Mouse (Mus musculus) ES-Bruce4 (cell line): Measurements from ENCODE around the gene Arhgef25. TPM values are rescaled to one million over a fixed set of nuclear protein-coding genes. Genes with fewer than 3 reads are reported as not detected.

Experiments used
- H3K27ac ChIP-seq: 2 replicates; pipeline ENCODE4 v1.5.1; 2012; ENCODE audit warnings: low read length, inconsistent platforms; ENCODE audit not compliant: insufficient read depth
- H3K27me3 ChIP-seq: 2 replicates; pipeline ENCODE4 v1.6.1; 2012; ENCODE audit warnings: mild to moderate bottlenecking, low read length, inconsistent platforms; ENCODE audit not compliant: control insufficient read depth, poor library complexity, insufficient read depth, severe bottlenecking
- H3K36me3 ChIP-seq: 2 replicates; pipeline ENCODE4 v1.6.1; 2012; ENCODE audit warnings: inconsistent platforms, mild to moderate bottlenecking, low read length, moderate library complexity; ENCODE audit not compliant: control insufficient read depth, poor library complexity, insufficient read depth, severe bottlenecking
- H3K4me1 ChIP-seq: one replicate; pipeline ENCODE4 v1.8.1; 2011; ENCODE audit warnings: low read length; ENCODE audit not compliant: control insufficient read depth, insufficient read depth
- H3K4me3 ChIP-seq: 2 replicates; pipeline ENCODE4 v1.5.1; 2011; ENCODE audit warnings: low read depth, mild to moderate bottlenecking, low read length
- H3K9ac ChIP-seq: 2 replicates; pipeline ENCODE4 v1.6.1; 2012; ENCODE audit warnings: low read depth, mild to moderate bottlenecking, inconsistent platforms; ENCODE audit not compliant: poor library complexity, severe bottlenecking
- H3K9me3 ChIP-seq: replicated peaks from 2 replicates; pipeline ENCODE4 v1.6.1; 2012; ENCODE audit warnings: mild to moderate bottlenecking, low read length, inconsistent platforms; ENCODE audit not compliant: control insufficient read depth, poor library complexity, insufficient read depth, severe bottlenecking
- CTCF ChIP-seq: IDR thresholded peaks from one replicate; pipeline ENCODE4 v1.8.1; 2011; ENCODE audit warnings: low read depth, low read length
- EP300 ChIP-seq: IDR thresholded peaks from 2 replicates; pipeline ENCODE4 v1.6.1; 2011; ENCODE audit warnings: low read depth, low read length; ENCODE audit not compliant: insufficient read depth
- POLR2A ChIP-seq: IDR thresholded peaks from one replicate; pipeline ENCODE4 v1.8.1; 2011; ENCODE audit warnings: low read length; ENCODE audit not compliant: insufficient read depth
- polyA plus RNA-seq: library from polyadenylated mRNA; stranded (reverse); fragments of >200 nt; gene quantifications from 2 replicates; pipeline ENCODE4 v1.2.4, GENCODE M21; 2011; ENCODE audit warnings: low read depth; ENCODE audit not compliant: missing spikeins, insufficient read depth, insufficient read length

The Arhgef25 gene
- polyA plus RNA-seq, 1 experiment: 54.3 TPM

DNA sequence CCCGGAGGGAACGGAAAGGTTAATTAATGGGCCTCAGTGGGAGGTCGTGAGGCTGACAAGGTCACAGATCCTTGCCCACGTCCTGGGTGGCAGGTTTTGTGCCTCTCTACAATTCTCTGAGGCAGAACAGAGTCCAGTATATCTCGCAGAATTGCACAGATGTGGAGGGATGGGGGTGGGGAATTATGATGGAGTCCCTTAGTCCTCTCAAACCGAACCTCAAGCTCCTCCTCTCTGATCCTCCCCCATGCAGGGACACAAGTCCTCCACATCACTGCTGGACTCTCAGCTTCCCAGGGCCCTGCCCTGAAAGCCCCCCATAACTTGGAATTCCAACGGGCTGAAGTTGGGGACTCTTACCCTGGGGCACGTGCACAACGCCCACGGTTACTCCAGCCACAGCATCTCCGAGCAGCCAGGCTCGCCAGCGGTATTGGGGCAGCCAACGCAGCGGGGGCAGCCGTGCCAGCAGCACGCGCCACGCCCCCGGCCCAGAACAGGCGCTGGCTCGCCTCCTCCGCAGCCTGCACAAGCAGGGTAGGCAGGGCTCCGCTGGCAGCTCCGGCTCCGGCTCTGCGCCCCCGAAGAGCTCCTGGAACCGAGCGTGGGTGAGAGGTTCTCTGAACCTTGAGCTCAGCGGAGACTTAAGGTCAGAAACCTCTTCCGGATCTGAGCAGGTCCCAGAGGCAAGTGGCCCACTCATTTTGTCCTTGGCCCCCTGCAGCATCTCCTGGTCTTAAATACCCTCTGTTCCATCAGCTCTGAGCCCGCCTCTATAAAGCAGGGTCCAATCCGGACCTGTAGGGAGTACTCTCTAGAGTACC lies 9.8 kb downstream of the Arhgef25 start, which contains the start of gene Slc26a10:
Gene Slc26a10 (minus strand): TSS at position 775 of the 824 bp plus-strand sequence.
- H3K9ac ChIP-seq: 0 out of 2 replicates have a peak within 1 kb of the TSS, but pooled peaks have one; percentile 9
- H3K4me1 ChIP-seq: peaks cover 8% of the 10 kb centered on the region

DNA sequence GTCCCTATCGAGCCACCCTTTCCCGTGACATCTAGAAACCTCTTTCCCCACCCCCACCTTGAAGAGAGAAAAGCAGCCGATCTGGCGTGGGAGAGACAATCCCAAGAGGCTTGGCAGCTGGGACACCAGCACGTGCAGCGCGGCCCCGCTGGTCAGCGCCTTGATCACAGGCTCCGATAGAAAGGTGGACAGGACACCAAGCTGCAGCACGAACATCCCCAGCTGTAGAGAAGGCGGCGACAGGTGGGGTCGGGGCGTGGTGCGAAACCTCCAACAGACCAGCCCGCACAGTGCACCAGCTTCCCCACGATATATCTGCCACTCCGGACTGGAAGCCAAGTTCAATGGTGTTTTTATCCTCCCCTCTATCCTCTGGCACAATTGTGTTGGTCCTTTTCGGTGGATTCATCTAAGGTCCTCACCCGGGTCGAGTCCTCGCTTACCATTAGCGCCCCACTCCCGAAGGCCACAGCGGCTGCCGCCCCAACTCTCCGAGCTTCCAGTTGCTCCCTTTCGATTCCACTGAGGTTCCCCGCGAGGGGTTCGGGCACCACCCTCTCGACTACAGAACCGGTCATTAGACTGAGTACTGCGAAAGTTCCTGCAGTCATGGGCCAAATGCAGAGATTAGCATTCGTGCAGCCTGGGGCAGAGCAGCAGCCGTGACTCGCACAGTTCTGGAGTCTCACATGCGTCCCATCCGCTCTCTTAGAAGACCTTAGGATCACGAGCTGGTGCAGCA lies 11.4 kb downstream of the Arhgef25 start:
- H3K27ac ChIP-seq: no peak overlapping the region
- H3K9me3 ChIP-seq: no peaks in the 10 kb centered on the region
- peaks cover 4% of the 10 kb centered on the region for H3K4me1 ChIP-seq
- H3K4me3 ChIP-seq: peak overlapping the region; percentile 50
- TF ChIP-seq CTCF (no peak), EP300 (no peak), POLR2A (no peak)
- no peak overlapping the region for H3K9ac ChIP-seq
- no peaks in the 10 kb centered on the region for H3K36me3 ChIP-seq
- H3K27me3 ChIP-seq: no peaks in the 10 kb centered on the region; the same call in 1 of the 2 replicates

More for the DNA sequence above, 9.8 kb downstream of the Arhgef25 start, which contains the start of gene Slc26a10:
- H3K9me3 ChIP-seq: no peaks in the 10 kb centered on the region
- H3K36me3 ChIP-seq: no peaks in the 10 kb centered on the region
- H3K4me3 ChIP-seq: peak within 1 kb of the TSS; percentile 8; the same call in 1 of the 2 replicates
- no peak within 1 kb of the TSS for H3K27ac ChIP-seq
- no peak for TF ChIP-seq CTCF
- TF ChIP-seq POLR2A: no peak
- no peak for TF ChIP-seq EP300
- no peaks in the 10 kb centered on the region; the same call in 1 of the 2 replicates for H3K27me3 ChIP-seq

DNA sequence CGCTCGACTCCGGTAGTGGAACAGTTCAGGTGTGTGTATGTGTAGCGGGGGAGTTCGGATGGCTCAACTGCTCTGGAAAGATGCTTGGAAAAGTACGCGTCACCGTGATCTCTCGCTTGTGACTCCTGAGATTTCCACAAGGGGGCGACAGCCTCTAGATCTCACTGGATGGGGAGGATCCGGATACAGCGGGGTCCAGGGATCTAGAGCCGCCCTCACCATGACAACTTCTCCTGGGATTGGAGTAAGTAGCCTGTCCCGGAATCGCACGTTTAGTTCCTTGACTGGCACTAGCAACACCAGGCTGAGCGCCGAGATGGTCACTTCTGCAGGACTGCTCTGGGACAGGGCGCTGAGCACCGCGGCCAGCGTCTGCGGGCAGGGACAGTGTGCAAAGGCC lies 12.2 kb downstream of the Arhgef25 start:
- H3K9ac ChIP-seq: no peak overlapping the region; the same call in 1 of the 2 replicates
- no peaks in the 10 kb centered on the region; the same call in 1 of the 2 replicates for H3K27me3 ChIP-seq
- TF ChIP-seq POLR2A (no peak), CTCF (peak; percentile 85)

DNA sequence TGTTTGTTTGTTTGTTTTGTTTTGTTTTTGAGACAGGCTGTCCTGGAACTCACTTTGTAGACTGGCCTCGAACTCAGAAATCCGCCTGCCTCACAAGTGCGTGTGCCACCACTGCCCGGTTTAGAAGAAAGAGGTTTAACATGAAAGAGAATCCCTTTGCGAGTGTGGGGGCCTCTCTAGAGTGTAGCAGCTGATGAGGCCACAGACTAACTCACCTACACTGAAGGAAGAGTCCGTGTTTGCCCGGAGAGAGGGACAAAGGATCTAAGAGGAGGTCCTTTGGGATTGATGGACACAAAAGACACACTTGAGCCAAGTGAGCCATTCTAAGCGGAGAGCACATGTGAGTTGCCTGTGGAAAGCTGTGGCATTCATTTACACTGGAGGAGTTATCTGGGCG lies 12.6 kb downstream of the Arhgef25 start:
- Histone ChIP-seq H3K9ac (no peak overlapping the region; the same call in 1 of the 2 replicates), H3K4me1 (peaks cover 4% of the 10 kb centered on the region), H3K27me3 (no peaks in the 10 kb centered on the region; the same call in 1 of the 2 replicates), H3K4me3 (peak overlapping the region; percentile 30), H3K27ac (no peak overlapping the region), H3K36me3 (no peaks in the 10 kb centered on the region), H3K9me3 (no peaks in the 10 kb centered on the region)
- no peak for TF ChIP-seq EP300
- no peak for TF ChIP-seq CTCF

More for the DNA sequence above, 12.2 kb downstream of the Arhgef25 start:
- Histone ChIP-seq H3K4me3 (peak overlapping the region; percentile 50), H3K27ac (no peak overlapping the region), H3K4me1 (peaks cover 4% of the 10 kb centered on the region), H3K36me3 (no peaks in the 10 kb centered on the region), H3K9me3 (no peaks in the 10 kb centered on the region)

DNA sequence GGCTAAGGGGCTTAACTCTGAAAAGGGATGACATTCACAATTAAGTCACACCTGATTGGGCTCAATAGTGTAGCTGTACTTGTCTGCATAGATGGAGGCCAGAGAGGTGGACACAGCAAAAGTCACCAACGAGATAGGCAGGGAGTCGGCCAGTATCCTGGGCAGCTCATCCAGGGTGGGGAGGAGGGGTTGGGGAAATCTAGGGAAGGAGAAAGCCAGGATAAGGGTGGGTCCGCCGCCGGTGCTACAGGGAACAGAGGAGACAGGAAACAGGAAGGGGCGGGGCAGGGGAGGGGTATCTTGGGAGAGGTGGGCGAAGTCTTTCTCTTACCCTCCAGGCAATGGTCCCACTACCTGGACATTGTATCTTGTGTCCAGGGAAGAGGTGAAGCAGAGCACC lies 13.1 kb downstream of the Arhgef25 start:
- Histone ChIP-seq H3K9me3 (no peaks in the 10 kb centered on the region), H3K27ac (no peak overlapping the region), H3K4me3 (peak overlapping the region; percentile 70), H3K36me3 (no peaks in the 10 kb centered on the region), H3K4me1 (peaks cover 4% of the 10 kb centered on the region), H3K9ac (peak overlapping the region; percentile 55), H3K27me3 (no peaks in the 10 kb centered on the region; the same call in 1 of the 2 replicates)
- TF ChIP-seq EP300 (0 out of 2 replicates have a peak, but pooled peaks have one; percentile 11), POLR2A (no peak), CTCF (no peak)

DNA sequence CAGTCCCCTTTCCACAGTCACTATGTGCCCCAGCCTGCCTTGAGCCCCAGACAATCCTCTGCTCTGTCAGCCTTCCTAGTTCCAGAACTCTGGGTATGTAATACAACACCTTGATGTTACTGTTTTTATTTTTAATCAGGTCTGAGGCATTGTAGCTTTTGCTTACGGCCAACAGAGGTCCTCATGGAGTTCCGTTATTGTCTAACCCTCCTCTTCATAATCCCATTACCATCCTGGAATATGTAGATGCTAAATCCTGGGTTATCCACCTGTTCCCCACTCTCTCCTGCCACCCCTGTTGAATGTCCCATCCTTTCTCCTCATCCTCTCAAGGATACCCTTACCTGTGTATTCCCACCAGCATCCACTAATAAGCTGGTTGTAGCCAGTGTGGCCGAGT lies 13.7 kb downstream of the Arhgef25 start:
- H3K9me3 ChIP-seq: no peaks in the 10 kb centered on the region
- no peaks in the 10 kb centered on the region; the same call in 1 of the 2 replicates for H3K27me3 ChIP-seq
- H3K4me3 ChIP-seq: peak overlapping the region; percentile 70
- H3K9ac ChIP-seq: peak overlapping the region; percentile 55
- TF ChIP-seq EP300 (no peak), CTCF (no peak), POLR2A (no peak)
- no peak overlapping the region for H3K27ac ChIP-seq
- H3K4me1 ChIP-seq: peaks cover 4% of the 10 kb centered on the region
- no peaks in the 10 kb centered on the region for H3K36me3 ChIP-seq
